Mouse (Mus musculus) NIH3T3 (cell line): ENCODE results near the gene Slc39a3.

Source experiments
- DNase-seq: peaks from one replicate; pipeline ENCODE4 v3.0.0-alpha.2; 2012; ENCODE audit warnings: low read depth

Gene Slc39a3

DNA sequence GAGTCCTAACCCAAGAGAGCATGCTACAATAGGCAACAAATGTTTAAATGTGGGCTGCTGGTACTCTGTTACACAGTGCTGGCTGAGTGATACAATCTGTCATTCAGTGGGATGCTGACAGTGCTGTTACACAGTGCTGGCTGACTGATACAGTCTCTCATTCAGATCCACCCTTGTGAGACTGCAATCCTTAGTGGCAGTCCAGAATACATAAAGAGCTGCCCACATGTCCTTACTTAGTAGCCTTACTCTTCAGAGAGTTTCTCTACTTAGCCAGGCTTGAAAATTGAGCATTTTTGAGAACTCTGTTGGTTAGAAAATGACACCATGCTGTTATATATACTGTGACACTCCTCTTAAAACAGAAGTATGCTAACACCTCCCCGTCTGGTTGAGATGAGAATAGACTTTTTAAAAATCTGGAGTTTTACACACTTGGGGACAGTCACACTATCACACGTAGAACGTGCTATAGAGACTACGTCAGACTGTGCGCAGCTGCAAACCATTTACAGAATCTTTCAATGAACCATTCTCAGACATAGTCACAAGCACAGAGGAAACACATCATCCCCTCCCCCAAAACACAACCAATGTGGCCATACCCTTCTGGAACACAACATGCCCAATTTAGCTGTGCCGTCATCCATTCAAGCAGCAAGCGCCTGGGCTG is 31.1 kb downstream of the Slc39a3 start:
- no peak for DNase-seq

DNA sequence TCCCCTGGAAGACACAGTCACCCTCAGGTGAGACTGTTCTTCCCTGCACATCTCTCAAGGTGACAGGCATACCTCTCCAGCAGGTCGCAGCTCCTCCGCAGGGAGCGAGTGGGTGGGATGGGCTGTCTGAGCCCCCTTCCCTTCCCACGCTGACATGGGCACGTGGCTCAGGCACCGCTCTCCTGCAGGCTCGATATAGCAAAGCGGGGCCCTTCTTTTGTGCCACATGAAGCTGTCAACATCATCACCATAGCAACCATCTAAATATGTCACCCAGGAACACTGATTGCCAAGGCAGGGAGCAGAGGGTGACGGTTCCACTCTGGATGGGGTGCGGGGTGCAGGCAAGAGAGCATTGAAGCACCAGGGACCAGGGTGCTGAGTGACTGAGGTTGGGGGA is 36.1 kb downstream of the Slc39a3 start:
- DNase-seq, result no peak

DNA sequence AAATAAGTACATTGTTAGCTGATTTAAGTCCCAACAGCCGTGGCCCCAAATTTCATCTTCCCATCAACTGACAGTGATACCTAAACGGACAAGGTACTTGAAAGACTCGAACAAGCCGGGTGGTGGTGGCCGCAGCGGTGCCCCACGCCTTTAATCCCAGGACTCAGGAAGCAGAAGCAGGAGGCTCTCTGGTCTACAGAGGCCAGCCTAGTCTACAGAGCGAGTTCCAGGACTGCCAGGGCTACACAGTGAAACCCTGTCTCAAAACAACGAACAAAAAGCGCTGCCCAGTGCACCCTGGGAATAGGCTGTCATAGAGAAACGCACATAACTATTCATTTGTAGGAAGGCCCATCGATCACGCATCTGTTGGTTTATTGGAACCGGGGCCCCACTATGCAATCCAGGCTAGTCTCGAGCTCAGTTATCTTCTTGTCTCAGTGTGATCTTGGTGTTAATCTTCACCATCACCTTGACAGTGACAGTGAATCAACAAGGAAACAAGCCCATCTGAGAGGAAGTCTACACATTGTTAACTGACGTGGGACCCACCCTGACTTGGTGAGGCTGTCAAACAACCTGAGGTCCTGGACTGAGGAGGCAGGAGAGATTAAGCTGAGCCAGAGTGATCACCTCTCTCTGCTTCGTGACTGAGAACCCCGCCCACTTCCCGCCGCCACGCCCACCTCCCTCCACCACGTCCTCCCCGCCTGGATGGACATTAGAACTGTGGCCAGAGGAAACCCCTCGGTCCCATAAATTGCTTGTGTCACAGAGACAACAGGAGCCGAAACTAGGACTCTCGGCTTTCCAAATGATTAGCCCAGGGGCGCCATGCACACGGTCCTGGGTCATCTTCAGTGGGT is 36.8 kb downstream of the Slc39a3 start:
- no peak for DNase-seq

DNA sequence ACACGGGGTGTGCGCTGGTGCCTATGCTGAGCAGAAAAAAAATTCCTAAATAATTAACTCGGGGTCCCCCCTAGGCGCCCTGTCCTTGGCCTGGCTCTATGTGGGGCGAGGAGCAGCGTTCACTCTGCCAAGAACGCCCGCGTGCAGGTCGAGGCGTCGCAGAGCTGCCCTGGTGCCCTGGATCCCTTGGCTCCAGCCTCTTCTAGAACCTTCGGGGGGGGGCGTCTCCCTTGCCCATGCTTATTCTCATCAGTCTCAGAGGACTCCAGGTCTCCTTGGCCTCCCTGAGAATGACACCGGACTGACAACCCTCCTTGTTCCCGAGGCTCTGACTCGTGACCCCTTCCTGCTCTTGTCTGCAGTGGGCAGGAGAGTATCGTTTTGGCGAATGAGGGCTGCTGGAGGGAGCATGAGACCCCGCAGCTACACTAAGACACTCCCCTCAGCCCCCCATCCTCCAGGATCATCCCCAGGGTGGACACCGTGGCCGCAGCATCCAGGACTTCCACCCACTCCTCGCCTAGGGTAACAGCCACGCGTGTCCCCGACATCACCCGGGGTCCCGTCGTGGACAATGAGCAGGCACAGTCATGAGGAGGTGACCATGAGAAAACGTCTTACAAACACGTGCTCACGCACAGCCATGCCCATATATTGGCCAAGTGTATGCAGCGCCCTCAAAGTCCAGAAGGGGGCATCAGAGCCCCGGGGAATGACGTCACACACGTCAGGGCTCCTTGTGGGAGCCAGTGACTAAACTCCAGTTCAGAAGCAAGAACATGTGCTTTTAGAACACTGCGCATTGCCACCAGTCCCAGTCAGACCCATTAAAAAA is 37.6 kb downstream of the Slc39a3 start:
- DNase-seq, result peak; percentile 97

DNA sequence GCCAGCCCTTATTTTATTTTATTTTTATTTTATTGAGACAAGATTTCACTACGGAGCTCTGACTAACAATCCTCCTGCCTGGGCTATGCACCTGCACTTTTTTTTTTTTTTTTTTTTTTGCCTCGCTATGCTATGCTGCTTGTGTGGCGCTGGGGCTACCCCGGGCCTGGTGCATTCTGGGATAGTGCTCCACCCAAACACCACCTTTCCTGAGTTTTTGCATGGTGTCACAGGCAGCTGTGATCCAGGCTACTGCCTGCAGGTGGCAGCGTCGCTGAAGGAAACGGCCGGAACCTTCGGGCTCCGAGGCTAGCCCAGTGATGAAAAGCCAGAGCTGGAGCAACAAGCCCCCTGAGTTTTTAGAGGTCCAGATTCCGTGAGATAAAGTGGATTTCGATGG is 38.4 kb downstream of the Slc39a3 start:
- peak; percentile 84 for DNase-seq

DNA sequence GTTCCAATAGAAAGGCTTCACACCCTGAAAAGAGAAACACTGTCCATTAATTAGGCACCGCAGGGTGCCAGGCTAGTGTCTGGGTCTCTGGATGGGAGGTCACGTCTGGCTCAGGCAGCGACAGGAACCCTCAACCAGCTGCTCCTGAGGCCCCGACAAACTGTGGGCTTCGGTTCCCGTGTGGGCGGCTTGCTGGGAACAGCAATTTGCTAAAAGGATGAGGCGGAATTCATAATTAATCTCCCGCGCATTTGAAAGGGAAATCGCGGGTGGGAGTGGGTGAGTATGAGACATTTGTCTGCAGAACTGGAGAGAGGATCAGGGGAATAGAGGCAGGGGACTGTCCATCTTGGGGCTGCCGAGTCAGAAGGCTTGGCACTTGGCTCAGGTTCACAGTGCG is 39.2 kb downstream of the Slc39a3 start:
- DNase-seq, result no peak

DNA sequence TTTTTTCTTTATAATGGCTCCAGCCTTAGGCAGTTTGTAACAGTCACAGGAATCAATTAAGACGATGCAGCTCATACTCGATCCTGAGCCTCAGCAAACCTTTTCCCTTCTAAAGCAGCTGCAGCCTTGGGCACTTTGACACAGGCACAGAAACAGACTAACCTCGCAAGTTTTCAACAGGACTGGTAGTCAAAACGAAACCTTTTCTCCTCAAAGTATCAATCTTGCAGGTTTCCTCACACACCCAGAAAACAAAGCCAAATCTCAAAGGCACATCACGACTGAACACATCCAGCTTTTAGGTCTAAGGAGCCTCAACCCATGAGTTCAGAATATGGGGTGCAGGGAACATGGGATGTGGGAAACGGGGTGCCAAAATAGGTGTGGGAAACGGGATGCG is 39.9 kb downstream of the Slc39a3 start:
- DNase-seq, result no peak

DNA sequence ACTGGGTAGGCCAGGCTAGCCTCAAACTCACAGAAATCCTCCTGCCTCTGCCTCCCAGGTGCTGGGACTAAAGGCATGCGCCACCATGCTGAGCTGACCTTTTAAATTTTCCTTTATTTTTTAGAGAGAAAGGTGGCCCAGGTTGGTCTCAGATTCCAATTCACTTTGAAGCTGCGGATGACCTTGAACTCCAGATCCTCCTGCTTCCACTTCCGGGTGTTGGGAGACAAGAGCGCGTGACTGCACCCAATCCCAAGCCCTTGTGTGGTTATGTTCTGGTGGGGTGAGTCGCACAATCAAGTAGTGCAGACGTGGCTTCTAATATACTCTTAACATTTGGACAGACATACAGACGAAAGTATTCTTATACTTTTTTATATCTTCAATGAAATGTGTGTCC is 40.7 kb downstream of the Slc39a3 start:
- DNase-seq, result no peak

DNA sequence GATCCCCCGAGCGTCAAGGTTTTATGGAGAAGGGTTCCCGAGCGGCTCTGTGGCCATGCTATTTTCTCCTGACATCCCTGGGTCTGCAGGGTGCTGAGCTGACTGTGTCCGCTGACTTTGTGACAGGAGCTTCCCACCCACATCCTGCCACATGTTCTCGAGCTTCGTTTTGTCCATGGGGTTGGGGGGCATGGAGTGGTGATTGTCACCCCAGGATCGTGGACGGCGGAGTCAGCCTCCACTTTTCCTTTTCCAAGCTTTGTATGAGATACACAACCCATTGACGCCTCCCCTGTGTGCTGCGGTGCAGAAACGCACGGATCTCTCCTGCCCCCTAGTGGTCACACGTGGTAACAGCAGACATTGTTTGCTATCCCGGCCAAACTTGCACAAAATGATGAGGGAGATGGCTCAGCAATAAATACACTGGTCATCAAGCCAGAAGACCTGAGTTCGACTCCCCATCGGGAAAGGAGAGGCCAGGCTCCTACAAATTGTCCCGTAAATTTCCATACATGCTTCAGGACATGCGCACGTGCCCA is 42.1 kb downstream of the Slc39a3 start:
- peak; percentile 93 for DNase-seq

DNA sequence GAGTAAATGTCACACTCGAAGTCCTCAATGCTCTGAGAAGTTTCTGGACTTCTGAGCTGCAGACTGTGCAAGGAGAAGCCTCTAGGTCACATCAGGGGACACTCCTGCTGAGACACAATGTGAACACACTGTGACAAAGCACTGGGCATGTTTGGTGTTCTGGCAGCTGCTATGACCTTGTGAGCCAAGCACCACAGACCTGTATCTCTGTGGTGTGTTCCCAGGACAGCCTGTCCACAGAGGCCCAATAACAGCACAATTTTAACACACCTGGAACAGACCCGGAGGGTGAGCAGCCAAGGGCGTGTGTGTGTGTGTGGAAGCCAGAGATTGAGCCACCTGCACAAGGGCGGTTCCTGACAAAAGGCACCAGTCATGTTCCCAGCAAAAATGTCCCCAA is 42.6 kb downstream of the Slc39a3 start:
- DNase-seq, result no peak

DNA sequence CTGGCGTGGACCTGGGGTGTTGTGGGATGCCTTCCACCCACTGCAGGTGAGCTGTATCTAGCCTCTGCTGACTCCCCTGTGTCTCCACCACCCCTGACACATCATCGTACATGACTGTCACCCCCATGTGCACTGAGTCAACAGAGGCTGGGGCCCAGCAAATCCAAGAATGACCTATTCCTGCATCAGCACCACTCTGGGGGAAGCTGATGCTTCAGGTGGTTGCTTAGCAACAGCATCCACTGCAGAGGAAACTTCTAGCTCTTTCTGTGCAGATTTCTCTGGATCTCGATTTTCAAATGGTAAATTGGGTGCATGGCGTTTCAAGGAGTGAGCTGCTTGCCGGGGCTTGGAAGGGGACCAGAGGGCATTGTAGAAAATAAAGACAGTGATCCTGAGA is 44.0 kb downstream of the Slc39a3 start:
- no peak for DNase-seq

DNA sequence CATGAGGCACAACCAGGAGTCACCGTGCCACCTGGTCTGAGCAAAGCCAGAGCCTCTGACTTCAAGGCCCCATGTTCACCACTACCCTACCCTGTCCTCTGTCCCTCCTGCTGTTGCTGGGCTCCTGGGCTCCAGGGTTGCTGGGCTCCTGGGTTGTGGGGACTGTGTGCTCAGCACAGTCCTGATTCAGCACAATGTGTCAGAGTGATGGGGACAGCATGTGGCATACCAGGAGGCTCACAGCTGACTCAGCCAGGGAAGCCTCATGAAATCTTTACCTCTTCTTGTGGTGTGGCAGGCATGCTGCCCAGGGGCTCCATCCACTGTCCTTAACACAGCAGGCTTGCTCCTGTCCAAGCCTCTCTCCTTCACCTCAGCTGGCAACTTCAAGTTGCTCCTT is 45.3 kb downstream of the Slc39a3 start:
- no peak for DNase-seq

DNA sequence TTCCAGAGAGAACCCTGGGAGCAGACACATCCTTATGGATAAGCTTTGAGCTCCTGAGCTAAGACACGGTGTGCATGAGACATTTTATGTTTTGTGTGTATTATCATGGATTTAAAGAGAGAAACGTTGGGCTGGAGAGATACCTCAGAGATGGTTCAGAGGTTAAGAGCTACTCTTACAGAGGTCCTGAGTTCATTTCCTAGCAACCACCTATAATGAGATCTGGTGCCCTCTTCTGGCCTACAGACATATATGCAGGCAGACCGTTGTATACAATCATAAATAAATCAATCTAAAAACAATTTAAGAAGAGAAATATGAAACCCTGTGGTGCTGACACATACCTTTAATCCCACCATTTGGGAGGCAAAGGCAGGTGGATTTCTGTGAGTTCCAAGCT is 46.2 kb downstream of the Slc39a3 start:
- DNase-seq, result peak; percentile 40

DNA sequence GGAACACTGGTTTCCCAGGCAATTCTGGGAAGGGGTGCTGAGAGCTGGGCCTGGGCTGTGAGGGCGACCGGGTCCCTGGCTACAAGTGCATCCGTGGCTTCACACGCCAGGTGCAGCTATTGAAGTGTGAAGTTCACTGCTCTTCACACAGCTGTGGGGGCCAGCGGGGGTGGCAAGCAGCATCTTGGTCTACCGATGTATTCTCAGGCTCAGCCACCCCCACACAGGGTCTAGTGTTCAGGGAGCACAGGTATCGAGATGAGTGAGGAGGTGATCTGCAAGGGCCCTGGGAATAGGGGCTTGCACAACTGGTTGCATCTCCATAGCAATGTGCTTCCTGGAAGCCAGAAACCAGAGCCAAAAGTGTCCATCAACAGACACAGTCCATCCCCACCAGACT is 46.8 kb downstream of the Slc39a3 start:
- no peak for DNase-seq

DNA sequence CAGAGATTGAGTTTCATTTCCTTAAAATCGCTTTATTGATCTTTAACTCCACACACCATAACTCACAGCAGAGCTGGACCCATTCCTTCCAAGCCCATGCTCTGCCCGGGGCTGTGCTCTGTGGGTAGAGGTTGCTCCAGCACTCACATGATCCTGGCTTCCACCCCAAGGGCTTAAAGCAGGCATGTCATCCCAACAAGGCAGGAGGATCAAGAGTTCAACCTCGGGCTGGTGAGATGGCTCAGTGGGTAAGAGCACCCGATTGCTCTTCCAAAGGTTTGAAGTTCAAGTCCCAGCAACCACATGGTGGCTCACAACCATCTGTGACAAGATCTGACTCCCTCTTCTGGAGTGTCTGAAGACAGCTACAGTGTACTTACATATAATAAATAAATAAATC is 47.4 kb downstream of the Slc39a3 start:
- peak; percentile 41 for DNase-seq

DNA sequence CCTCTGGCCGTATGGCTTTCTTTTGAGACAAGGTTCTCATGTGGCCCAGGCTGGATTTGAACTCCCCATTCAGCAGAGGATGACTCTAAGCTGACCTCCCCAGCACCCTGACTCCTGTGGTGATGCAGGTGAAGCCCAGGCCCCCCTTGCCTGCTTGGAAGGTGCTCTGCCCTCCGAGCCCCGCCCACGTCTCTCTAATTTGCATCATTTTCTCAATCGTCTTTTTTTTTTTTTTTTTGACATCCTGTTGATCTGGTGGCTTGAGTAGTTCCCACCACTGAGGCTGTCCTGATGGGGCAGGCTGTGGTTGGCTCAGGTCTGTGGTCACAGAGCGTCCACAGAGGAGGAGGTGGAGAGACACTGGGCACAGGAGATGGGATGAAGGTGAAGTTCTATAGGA is 47.8 kb downstream of the Slc39a3 start:
- DNase-seq, result no peak

DNA sequence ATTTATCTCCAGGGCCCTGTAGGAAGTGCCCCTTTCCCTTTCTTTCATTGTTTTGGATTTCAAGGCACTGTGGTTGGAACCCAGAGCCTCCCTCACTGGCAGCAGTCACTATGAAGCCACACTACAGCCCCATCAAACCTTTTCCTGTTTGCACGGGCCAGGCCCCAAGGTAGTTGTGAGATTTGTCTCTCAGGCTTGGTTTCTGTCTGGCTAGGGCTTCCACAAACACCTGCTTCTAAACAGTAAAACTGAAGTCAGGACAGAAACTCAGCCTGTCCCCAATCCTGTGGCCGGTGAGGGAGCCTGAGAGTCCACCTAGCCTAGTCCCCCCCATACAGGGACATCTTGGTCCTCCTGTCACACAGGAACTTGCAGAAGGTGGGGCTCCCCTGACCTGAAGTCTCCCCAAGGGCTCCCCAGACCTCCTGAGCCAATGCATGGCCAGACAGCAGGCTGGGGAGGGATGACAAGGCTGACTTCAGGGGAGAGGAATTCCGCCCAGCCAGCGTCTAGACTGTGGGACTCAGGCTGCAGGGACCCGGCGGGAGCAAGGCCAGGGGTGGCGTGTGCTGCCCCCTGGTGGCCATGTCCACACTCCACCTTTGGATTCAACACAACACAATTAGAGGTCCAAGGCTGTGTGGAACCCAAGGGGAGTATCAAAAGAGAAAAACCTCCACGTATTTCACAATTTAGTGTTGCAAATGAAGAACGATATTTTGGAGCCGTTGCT is 49.4 kb downstream of the Slc39a3 start:
- peak; percentile 98 for DNase-seq

DNA sequence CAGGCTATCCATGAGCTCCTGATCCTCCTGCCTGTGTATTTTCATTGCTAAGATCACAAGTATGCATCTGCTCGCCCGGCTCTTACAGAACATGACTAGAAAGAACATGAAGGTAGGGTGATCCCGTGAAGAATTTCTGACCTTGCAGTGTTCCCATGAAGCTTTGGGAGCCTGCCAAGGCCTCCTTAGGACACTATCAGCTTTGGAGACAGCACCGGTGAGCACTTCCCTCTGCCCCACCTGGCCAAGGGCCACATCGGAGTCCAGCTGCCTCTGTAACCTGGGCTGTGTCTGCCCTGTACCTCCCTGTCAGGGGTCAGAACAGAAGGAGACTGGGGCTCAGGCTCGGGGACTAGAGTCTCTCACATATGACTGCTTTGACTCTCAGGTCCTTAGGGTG is 50.5 kb downstream of the Slc39a3 start:
- no peak for DNase-seq

DNA sequence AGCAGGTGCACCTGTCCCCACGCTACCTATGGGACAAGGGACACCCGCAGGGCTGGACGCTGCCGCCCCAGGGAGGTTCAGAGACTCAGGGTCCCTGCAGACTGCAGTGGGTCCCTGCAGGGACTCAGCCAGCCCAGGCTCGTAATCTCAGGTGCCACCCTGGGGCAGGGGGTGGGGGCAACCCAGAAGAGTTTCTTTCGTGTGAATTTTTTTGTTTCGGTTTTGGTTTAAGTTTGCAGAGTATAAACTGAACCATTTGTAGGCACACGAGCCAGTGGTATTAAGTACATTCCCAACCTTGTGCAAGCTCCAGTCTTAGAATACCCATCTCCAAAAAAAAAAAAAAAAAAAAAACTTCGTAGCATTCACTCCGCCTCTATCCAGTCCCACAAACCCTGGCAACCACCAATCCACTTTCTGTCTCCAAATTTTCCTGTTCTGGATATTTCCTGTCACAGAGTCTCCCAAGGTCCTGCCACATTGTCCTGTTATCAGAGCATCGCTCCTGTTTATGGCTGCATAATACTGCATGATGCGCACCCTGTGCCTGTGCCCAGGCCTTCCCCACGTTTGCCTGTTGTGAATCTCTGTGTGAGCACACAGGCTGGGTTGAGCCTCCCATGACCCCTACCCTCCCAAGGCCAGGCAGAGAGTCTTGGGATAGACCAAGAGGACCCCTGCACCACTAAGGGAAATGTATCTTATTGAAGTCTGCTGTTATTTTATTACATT is 51.1 kb downstream of the Slc39a3 start:
- no peak for DNase-seq

DNA sequence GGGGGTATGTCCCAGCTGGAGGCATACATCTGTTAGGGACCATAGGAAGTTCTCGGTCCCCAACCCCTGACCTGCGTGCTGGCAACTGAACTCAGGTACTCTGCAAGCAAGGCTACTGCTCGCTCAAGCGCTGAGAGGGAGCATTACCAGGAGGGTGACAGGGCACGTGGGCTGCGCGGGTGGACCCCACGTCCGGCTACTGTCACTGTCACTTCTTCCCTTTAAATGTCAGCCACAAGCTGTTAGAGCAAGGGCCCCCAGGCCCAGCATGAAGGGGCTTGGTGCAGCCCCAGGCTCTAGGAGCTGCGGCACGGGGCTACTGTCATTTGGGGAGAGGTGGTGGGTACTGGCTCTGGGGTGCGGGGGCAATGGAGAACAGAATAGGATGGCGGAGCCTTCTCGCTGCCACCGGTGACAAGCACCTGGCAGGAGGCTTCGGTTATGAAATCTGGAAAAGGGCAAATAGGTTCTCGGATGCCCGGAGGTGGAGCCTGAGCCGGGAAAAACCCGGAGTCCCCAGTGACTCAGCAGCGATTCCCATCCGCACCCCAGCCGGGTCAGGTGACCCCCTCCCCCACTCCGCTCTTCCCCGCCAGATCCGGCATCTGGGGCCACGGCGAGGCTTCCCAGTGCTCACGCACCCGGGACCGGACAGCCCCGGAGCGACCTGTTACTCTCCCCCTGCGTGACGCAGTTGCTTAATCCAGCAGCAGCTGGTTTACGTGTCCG is 51.8 kb downstream of the Slc39a3 start:
- DNase-seq, result peak; percentile 66
